Mouse (Mus musculus): ENCODE results near the gene Tspyl4. TPM values are rescaled to one million over a fixed set of nuclear protein-coding genes. Genes with fewer than 3 reads are reported as not detected.

Tspyl4 gene
- polyA plus RNA-seq, 2 experiments: 7.5 to 13.8 TPM

- H3K9ac ChIP-seq (ENCODE audit: low read depth, low read length, severe bottlenecking): peak overlapping the region; percentile 88
- peak overlapping the region; percentile 75 for H3K4me2 ChIP-seq (replicated peaks; ENCODE audit: low read depth, low read length, severe bottlenecking)
- ATAC-seq (ENCODE audit: low FRiP score, low read depth): peak; percentile 32
- H3K4me3 ChIP-seq (replicated peaks; ENCODE audit: low read length): peak overlapping the region; percentile 87
- H3K9me3 ChIP-seq (ENCODE audit: control insufficient read depth, low read length): no peaks in the 10 kb centered on the region
- TF ChIP-seq POLR2A (IDR thresholded peaks at IDR 0.05; ENCODE audit: borderline replicate concordance, extremely low read depth, insufficient read depth, insufficient read length): no peak
- no peaks in the 10 kb centered on the region for H3K27me3 ChIP-seq (ENCODE audit: control insufficient read depth, insufficient read depth, low read length)
- H3K36me3 ChIP-seq (ENCODE audit: control insufficient read depth, insufficient read depth, low read length): peaks cover 9% of the 10 kb centered on the region; the same call in 1 of the 2 replicates
- peak overlapping the region; percentile 87 for H3K27ac ChIP-seq (replicated peaks; ENCODE audit: low read depth, low read length)
- WGBS: 4% methylated on average over 47 of the region's 47 CpGs
- peak; percentile 12 for DNase-seq (ENCODE audit: low spot score)
- H3K4me1 ChIP-seq (ENCODE audit: control insufficient read depth, insufficient read depth, low read length): peaks cover 11% of the 10 kb centered on the region
These were observed 14.6 kb upstream of the Tspyl4 start for GRCm38 (mm10) chr10:34282420-34283238.

- Histone ChIP-seq H3K9me3 (ENCODE audit: control insufficient read depth, low read length) (no peaks in the 10 kb centered on the region), H3K27ac (replicated peaks; ENCODE audit: low read depth, low read length) (peak overlapping the region; percentile 87), H3K4me1 (ENCODE audit: control insufficient read depth, insufficient read depth, low read length) (peaks cover 22% of the 10 kb centered on the region), H3K9ac (ENCODE audit: low read depth, low read length, severe bottlenecking) (peak overlapping the region; percentile 47), H3K36me3 (ENCODE audit: control insufficient read depth, insufficient read depth, low read length) (no peaks in the 10 kb centered on the region), H3K4me3 (replicated peaks; ENCODE audit: low read length) (peak overlapping the region; percentile 76), H3K27me3 (ENCODE audit: control insufficient read depth, insufficient read depth, low read length) (no peaks in the 10 kb centered on the region), H3K4me2 (replicated peaks; ENCODE audit: low read depth, low read length, severe bottlenecking) (peak overlapping the region; percentile 84)
- DNase-seq (ENCODE audit: low spot score): no peak
- TF ChIP-seq POLR2A (IDR thresholded peaks at IDR 0.05; ENCODE audit: borderline replicate concordance, extremely low read depth, insufficient read depth, insufficient read length): no peak
- peak; percentile 35; the same call in 1 of the 2 replicates for ATAC-seq (ENCODE audit: low FRiP score, low read depth)
- WGBS: 3% methylated on average over 13 of the region's 13 CpGs
These were observed 337 bp upstream of the Tspyl4 start for GRCm38 (mm10) chr10:34296911-34297298.

GRCm38 (mm10) chr10:34297980-34298753 is 925 bp downstream of the Tspyl4 start:
- no peaks in the 10 kb centered on the region for H3K27me3 ChIP-seq (ENCODE audit: control insufficient read depth, insufficient read depth, low read length)
- WGBS: 46% methylated on average over 25 of the region's 25 CpGs
- H3K9me3 ChIP-seq (ENCODE audit: control insufficient read depth, low read length): no peaks in the 10 kb centered on the region
- TF ChIP-seq POLR2A (IDR thresholded peaks at IDR 0.05; ENCODE audit: borderline replicate concordance, extremely low read depth, insufficient read depth, insufficient read length): no peak
- H3K4me1 ChIP-seq (ENCODE audit: control insufficient read depth, insufficient read depth, low read length): peaks cover 22% of the 10 kb centered on the region
- peak overlapping the region; percentile 87 for H3K27ac ChIP-seq (replicated peaks; ENCODE audit: low read depth, low read length)
- peak overlapping the region; percentile 73 for H3K9ac ChIP-seq (ENCODE audit: low read depth, low read length, severe bottlenecking)
- DNase-seq (ENCODE audit: low spot score) (no peak), ATAC-seq (ENCODE audit: low FRiP score, low read depth) (no peak)
- 0 out of 2 replicates have a peak, but pooled peaks cover 4% of the 10 kb centered on the region for H3K36me3 ChIP-seq (ENCODE audit: control insufficient read depth, insufficient read depth, low read length)
- H3K4me3 ChIP-seq (replicated peaks; ENCODE audit: low read length): peak overlapping the region; percentile 76
- H3K4me2 ChIP-seq (replicated peaks; ENCODE audit: low read depth, low read length, severe bottlenecking): peak overlapping the region; percentile 84

GRCm38 (mm10) chr10:34300368-34300767 is 3.1 kb downstream of the Tspyl4 start:
- 29% methylated on average over 5 of the region's 5 CpGs for WGBS
- H3K27ac ChIP-seq (replicated peaks; ENCODE audit: low read depth, low read length): no peak overlapping the region
- no peaks in the 10 kb centered on the region for H3K27me3 ChIP-seq (ENCODE audit: control insufficient read depth, insufficient read depth, low read length)

GRCm38 (mm10) chr10:34307070-34307469 is 9.8 kb downstream of the Tspyl4 start:
- DNase-seq (ENCODE audit: low spot score) (no peak), ATAC-seq (ENCODE audit: low FRiP score, low read depth) (no peak)
- no peak for TF ChIP-seq POLR2A (IDR thresholded peaks at IDR 0.05; ENCODE audit: borderline replicate concordance, extremely low read depth, insufficient read depth, insufficient read length)
- Histone ChIP-seq H3K4me1 (ENCODE audit: control insufficient read depth, insufficient read depth, low read length) (no peaks in the 10 kb centered on the region), H3K9ac (ENCODE audit: low read depth, low read length, severe bottlenecking) (no peak overlapping the region), H3K4me2 (replicated peaks; ENCODE audit: low read depth, low read length, severe bottlenecking) (no peak overlapping the region), H3K27ac (replicated peaks; ENCODE audit: low read depth, low read length) (no peak overlapping the region), H3K4me3 (replicated peaks; ENCODE audit: low read length) (no peak overlapping the region), H3K9me3 (ENCODE audit: control insufficient read depth, low read length) (no peaks in the 10 kb centered on the region), H3K27me3 (ENCODE audit: control insufficient read depth, insufficient read depth, low read length) (no peaks in the 10 kb centered on the region), H3K36me3 (ENCODE audit: control insufficient read depth, insufficient read depth, low read length) (peaks cover 6% of the 10 kb centered on the region; the same call in 1 of the 2 replicates)

More at GRCm38 (mm10) chr10:34300368-34300767, 3.1 kb downstream of the Tspyl4 start:
- Histone ChIP-seq H3K4me1 (ENCODE audit: control insufficient read depth, insufficient read depth, low read length) (peaks cover 22% of the 10 kb centered on the region), H3K9me3 (ENCODE audit: control insufficient read depth, low read length) (no peaks in the 10 kb centered on the region), H3K4me2 (replicated peaks; ENCODE audit: low read depth, low read length, severe bottlenecking) (peak overlapping the region; percentile 10), H3K9ac (ENCODE audit: low read depth, low read length, severe bottlenecking) (0 out of 2 replicates have a peak overlapping the region, but pooled peaks have one; percentile 17), H3K4me3 (replicated peaks; ENCODE audit: low read length) (0 out of 2 replicates have a peak overlapping the region, but pooled peaks have one; percentile 1), H3K36me3 (ENCODE audit: control insufficient read depth, insufficient read depth, low read length) (0 out of 2 replicates have a peak, but pooled peaks cover 4% of the 10 kb centered on the region)
- DNase-seq (ENCODE audit: low spot score) (no peak), ATAC-seq (ENCODE audit: low FRiP score, low read depth) (no peak)
- TF ChIP-seq POLR2A (IDR thresholded peaks at IDR 0.05; ENCODE audit: borderline replicate concordance, extremely low read depth, insufficient read depth, insufficient read length): no peak

Measured in limb, embryonic 14.5 days (tissue).